Mouse (Mus musculus) spleen, adult 2 months (tissue): Measurements from ENCODE around the gene Stra8. TPM values are rescaled to one million over a fixed set of nuclear protein-coding genes. Genes with fewer than 3 reads are reported as not detected.

Source experiments
- DNase-seq, 2 experiments: peaks; one replicate each; pipeline versions ENCODE4 v3.0.0 to v3.0.0-alpha.2; 2012 to 2021; ENCODE audit warnings: low spot score in 2 of 2, low read depth in 1 of 2
- H3K27ac ChIP-seq: fragments of 200-500 bp; 2 replicates; pipeline ENCODE4 v1.5.1; 2012; ENCODE audit warnings: low read length, inconsistent platforms; ENCODE audit not compliant: insufficient read depth
- H3K27me3 ChIP-seq: fragments of 200-500 bp; 2 replicates; pipeline ENCODE4 v1.6.1; 2012; ENCODE audit warnings: mild to moderate bottlenecking, moderate library complexity, low read length, inconsistent platforms; ENCODE audit not compliant: control insufficient read depth, insufficient read depth
- H3K36me3 ChIP-seq: fragments of 200-500 bp; 2 replicates; pipeline ENCODE4 v1.6.1; 2012; ENCODE audit warnings: mild to moderate bottlenecking, low read length, inconsistent platforms; ENCODE audit not compliant: control insufficient read depth, insufficient read depth
- H3K4me1 ChIP-seq: fragments of 200-500 bp; 2 replicates; pipeline ENCODE4 v1.6.1; 2011; ENCODE audit warnings: inconsistent platforms; ENCODE audit not compliant: control insufficient read depth, insufficient read depth, insufficient read length
- H3K4me3 ChIP-seq: fragments of 200-500 bp; 2 replicates; pipeline ENCODE4 v1.5.1; 2011; ENCODE audit warnings: mild to moderate bottlenecking, inconsistent platforms; ENCODE audit not compliant: insufficient read depth, insufficient read length; ENCODE audit errors: extremely low read depth
- CTCF ChIP-seq: fragments of 200-500 bp; IDR thresholded peaks from 2 replicates; pipeline ENCODE4 v1.5.1; 2011; ENCODE audit warnings: mild to moderate bottlenecking, inconsistent platforms; ENCODE audit not compliant: insufficient read depth, insufficient read length, insufficient replicate concordance; ENCODE audit errors: extremely low read depth
- POLR2A ChIP-seq: fragments of 200-500 bp; IDR thresholded peaks from 2 replicates; pipeline ENCODE4 v1.6.1; 2011; ENCODE audit warnings: low read depth, low read length, inconsistent platforms
- WGBS: fragments of 180-500 bp; shearing (Covaris S2); methylation state at CpG from one replicate; pipeline ENCODE4 v1.1.7; 2018; 5-methylcytosine and 5-hydroxymethylcytosine counted together
- polyA plus RNA-seq: library from polyadenylated mRNA; depleted of rRNA; stranded (reverse); fragments of >200 nt; gene quantifications from 2 replicates; pipeline ENCODE4 v1.2.3, GENCODE M21; 2012

The Stra8 gene
- polyA plus RNA-seq, 1 experiment = not detected

GRCm38 (mm10) chr6:34903441-34903840, 16.5 kb upstream of the Stra8 start:
- DNase-seq = no peak
- no peak for TF ChIP-seq POLR2A
- no peak for TF ChIP-seq CTCF
- 87% methylated on average over 5 of the region's 5 CpGs for WGBS
- H3K36me3 ChIP-seq = peaks cover 31% of the 10 kb centered on the region
- no peak overlapping the region for H3K4me3 ChIP-seq
- peaks cover 14% of the 10 kb centered on the region; the same call in 1 of the 2 replicates for H3K4me1 ChIP-seq
- H3K27me3 ChIP-seq = no peaks in the 10 kb centered on the region
- no peak overlapping the region for H3K27ac ChIP-seq

DNA sequence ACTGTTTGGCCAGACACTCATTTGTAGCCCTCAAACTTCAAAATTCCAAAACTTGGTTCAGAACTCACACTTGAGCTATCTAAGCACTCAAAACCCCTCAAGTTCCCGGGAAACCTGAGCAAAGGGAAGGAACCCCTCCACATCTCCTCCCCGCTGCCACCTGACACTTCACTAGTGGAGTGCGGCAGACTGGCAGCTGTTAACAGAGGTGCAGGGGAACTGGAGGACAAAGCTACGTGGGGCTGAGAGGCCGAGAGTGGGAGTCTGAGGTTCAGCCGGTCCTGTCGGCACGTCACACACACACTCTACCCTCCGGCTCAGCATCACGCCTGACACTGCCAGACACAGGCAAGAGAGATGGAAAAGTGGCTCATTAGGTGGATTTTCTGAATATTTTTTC, 16.1 kb upstream of the Stra8 start:
- Histone ChIP-seq H3K4me1 (peaks cover 14% of the 10 kb centered on the region; the same call in 1 of the 2 replicates), H3K4me3 (no peak overlapping the region), H3K27me3 (no peaks in the 10 kb centered on the region), H3K36me3 (peaks cover 31% of the 10 kb centered on the region), H3K27ac (no peak overlapping the region)
- no peak for TF ChIP-seq CTCF
- no peak for TF ChIP-seq POLR2A
- 85% methylated on average over 10 of the region's 10 CpGs for WGBS
- DNase-seq = no peak

- TF ChIP-seq CTCF = no peak
- no peak for TF ChIP-seq POLR2A
- H3K4me1 ChIP-seq = peaks cover 14% of the 10 kb centered on the region; the same call in 1 of the 2 replicates
- H3K36me3 ChIP-seq = peaks cover 27% of the 10 kb centered on the region
- 91% methylated on average over 6 of the region's 6 CpGs for WGBS
- H3K27ac ChIP-seq = no peak overlapping the region
- no peaks in the 10 kb centered on the region for H3K27me3 ChIP-seq
- DNase-seq = no peak
- no peak overlapping the region for H3K4me3 ChIP-seq
Observed at GRCm38 (mm10) chr6:34904361-34904760, 15.6 kb upstream of the Stra8 start.

- H3K36me3 ChIP-seq = peaks cover 21% of the 10 kb centered on the region
- H3K27me3 ChIP-seq = no peaks in the 10 kb centered on the region
- no peak for DNase-seq
- 83% methylated on average over 2 of the region's 2 CpGs for WGBS
- H3K27ac ChIP-seq = no peak overlapping the region
- H3K4me1 ChIP-seq = peaks cover 19% of the 10 kb centered on the region
- TF ChIP-seq POLR2A = no peak
- no peak for TF ChIP-seq CTCF
- H3K4me3 ChIP-seq = no peak overlapping the region
Observed at GRCm38 (mm10) chr6:34906125-34906524, 13.8 kb upstream of the Stra8 start.

- TF ChIP-seq POLR2A = no peak
- no peak for TF ChIP-seq CTCF
- Histone ChIP-seq H3K4me3 (no peak overlapping the region), H3K27me3 (no peaks in the 10 kb centered on the region), H3K4me1 (peaks cover 19% of the 10 kb centered on the region), H3K27ac (no peak overlapping the region), H3K36me3 (peaks cover 21% of the 10 kb centered on the region)
- DNase-seq = no peak
- 90% methylated on average over 4 of the region's 4 CpGs for whole genome bisulfite sequencing
Observed at GRCm38 (mm10) chr6:34906661-34907060, 13.3 kb upstream of the Stra8 start.

DNA sequence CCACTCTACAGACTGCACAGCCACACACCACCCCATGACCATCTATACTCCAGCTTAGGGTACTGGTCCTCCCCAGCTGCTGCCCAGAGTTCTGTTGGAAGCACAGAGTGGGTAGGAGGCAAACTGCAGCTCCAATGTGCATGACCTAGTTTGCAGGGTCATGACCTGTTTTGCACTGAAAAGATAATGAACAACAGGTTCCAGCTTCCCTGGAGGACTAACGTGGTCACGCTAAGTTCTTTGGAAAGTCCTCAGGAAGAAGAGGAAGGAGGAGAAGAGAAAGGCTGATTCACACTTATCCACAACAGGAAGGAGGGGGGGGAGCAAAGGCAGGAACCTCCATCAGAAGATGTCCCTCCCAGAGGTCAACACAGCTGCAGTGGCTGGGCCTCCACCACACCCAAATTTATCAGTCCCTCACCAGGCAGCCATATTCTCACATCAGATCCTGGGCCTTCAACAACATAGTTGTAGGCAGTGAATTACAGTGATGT, 12.8 kb upstream of the Stra8 start:
- H3K27me3 ChIP-seq = no peaks in the 10 kb centered on the region
- H3K27ac ChIP-seq = no peak overlapping the region
- TF ChIP-seq POLR2A (no peak), CTCF (no peak)
- H3K36me3 ChIP-seq = peaks cover 21% of the 10 kb centered on the region
- H3K4me1 ChIP-seq = peaks cover 14% of the 10 kb centered on the region
- DNase-seq = no peak
- no peak overlapping the region for H3K4me3 ChIP-seq
- 78% methylated on average over 2 of the region's 2 CpGs for WGBS

DNA sequence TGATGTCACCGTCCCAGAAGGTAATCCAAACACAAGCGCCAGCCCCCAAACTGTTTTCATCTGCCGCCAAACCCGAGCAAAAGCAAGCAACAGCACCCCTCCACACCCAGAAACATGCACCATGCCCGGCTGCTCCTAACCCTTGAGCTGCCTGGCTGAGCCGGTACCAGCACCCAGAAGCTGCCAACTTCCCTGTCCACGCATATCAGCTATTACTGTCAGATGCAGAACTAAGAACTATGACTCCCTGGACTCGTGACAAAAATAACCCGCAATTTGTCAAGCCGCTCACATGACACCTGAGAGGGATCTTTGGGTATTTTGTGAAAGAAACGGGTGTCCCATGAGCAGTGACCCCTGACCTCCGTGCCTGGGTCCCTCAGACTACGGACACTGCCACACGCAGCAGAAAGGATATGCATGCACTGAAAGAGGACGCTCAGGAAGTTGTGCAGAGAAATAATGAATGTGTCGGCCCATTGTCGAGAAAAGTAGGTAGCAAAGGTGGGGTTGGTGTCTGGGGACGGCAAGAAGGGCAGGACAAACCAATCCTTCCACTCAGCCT, 12.2 kb upstream of the Stra8 start:
- 85% methylated on average over 18 of the region's 18 CpGs for WGBS
- no peak overlapping the region for H3K4me3 ChIP-seq
- H3K27me3 ChIP-seq = no peaks in the 10 kb centered on the region
- H3K36me3 ChIP-seq = peaks cover 21% of the 10 kb centered on the region
- DNase-seq = no peak
- peak overlapping the region; percentile 45; the same call in 1 of the 2 replicates for H3K27ac ChIP-seq
- H3K4me1 ChIP-seq = peaks cover 10% of the 10 kb centered on the region
- TF ChIP-seq CTCF = no peak
